Mouse (Mus musculus): Measurements from ENCODE around the gene Cdc20b.

- TF ChIP-seq CTCF (IDR thresholded peaks at IDR 0.05; ENCODE audit: extremely low read depth, insufficient read length, insufficient replicate concordance, low read depth, low read length) = no peak
- TF ChIP-seq POLR2A (IDR thresholded peaks at IDR 0.05; ENCODE audit: low read depth, low read length) = no peak
These were observed 85.7 kb downstream of the Cdc20b start for GRCm38 (mm10) chr13:113120324-113121237.
